Mouse (Mus musculus): ENCODE measurements around the gene Btg1-ps1.
A peak's percentile ranks its signal among the peaks of the same experiment; 100 is the strongest.
"Not testable (repeated sequence)": the region's sequence is repeated elsewhere in the genome, so short reads cannot be mapped to it uniquely, and the experiment has no call there.

The Btg1-ps1 gene

GRCm38 (mm10) chrX:38018597-38018996, at the start of gene Btg1-ps1:
Btg1-ps1 (minus strand) TSS chrX:38018815.
- DNase-seq (ENCODE audit: low read depth, low spot score), result not testable (repeated sequence)

- DNase-seq (ENCODE audit: low read depth, low spot score), result peak; percentile 35
Observed at GRCm38 (mm10) chrX:38066175-38066574, 47.6 kb upstream of the Btg1-ps1 start, which contains the start of gene Rhox10. Rhox10 (plus strand) TSS chrX:38066475.

GRCm38 (mm10) chrX:38061544-38061943, 42.9 kb upstream of the Btg1-ps1 start:
- peak; percentile 33 for DNase-seq (ENCODE audit: low read depth, low spot score)

- DNase-seq (ENCODE audit: low read depth, low spot score), result not testable (repeated sequence)
Observed at GRCm38 (mm10) chrX:38043014-38043413, 24.4 kb upstream of the Btg1-ps1 start, which contains the start of gene Btg1-ps2. Btg1-ps2 (minus strand) TSS chrX:38043114.

GRCm38 (mm10) chrX:38039666-38040065, 21.1 kb upstream of the Btg1-ps1 start:
- no peak for DNase-seq (ENCODE audit: low read depth, low spot score)

GRCm38 (mm10) chrX:38033841-38034240, 15.2 kb upstream of the Btg1-ps1 start:
- no peak for DNase-seq (ENCODE audit: low read depth, low spot score)

GRCm38 (mm10) chrX:38008756-38009155, 9.9 kb downstream of the Btg1-ps1 start:
- no peak for DNase-seq (ENCODE audit: low read depth, low spot score)

Data from ZHBTc4 (cell line).